8 mouse cellular contexts compared by ENCODE assay signal in the genomic region with DNA sequence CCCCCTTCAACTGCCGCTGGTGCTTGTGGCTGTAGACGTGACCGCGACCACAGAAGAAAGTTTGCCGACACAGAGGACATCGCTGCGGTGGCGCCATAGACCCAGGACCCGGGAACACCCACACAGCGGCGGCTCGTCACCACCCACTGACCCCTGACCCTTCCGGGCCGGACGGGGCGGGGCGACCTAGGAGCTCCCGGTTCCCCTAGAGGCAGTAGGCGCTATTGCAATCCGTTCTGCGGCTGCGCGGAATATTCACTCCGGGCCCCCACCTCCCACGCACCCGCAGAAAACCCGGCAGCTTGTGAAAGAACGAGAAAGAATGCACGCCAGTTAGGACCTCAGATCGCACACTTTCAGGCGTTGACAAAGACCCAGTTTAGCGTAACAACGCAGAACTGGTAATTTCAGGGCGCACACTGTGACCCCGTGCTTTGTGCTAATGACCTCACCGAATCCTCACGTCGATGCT. TPM values are rescaled to one million over a fixed set of nuclear protein-coding genes. Genes with fewer than 3 reads are reported as not detected.
DNase-seq lines count a peak whose midpoint lies in the region; ATAC-seq and TF ChIP-seq lines count a peak whose summit lies in the region.

No protein-coding gene starts in this region.

- peak; percentile 80 for ATAC-seq in activated CD4-positive, CD25-positive, alpha-beta regulatory T cell, adult 4 months
- peak; percentile 92 for ATAC-seq in common myeloid progenitor, adult 5-6 weeks (replicated peaks; ENCODE audit: low read depth, poor library complexity, severe bottlenecking)
- ATAC-seq in hindbrain, postnatal 0 days = peak; percentile 95

- H3K4me2 ChIP-seq in hindbrain, postnatal 0 days (ENCODE audit: low read depth, low read length) = peak overlapping the region; percentile 97

- no peaks in the 10 kb centered on the region for H3K27me3 ChIP-seq in hindbrain, postnatal 0 days (ENCODE audit: insufficient read depth, low read length)

- H3K9ac ChIP-seq in hindbrain, postnatal 0 days (replicated peaks; ENCODE audit: low read length) = peak overlapping the region; percentile 78

- WGBS in hindbrain, postnatal 0 days = under 1% methylated on average over 38 of the region's 38 CpGs

- H3K4me3 ChIP-seq in gastrocnemius, adult 2 months = peak overlapping the region; percentile 98
- peak overlapping the region; percentile 81 for H3K4me3 ChIP-seq in hindbrain, postnatal 0 days (ENCODE audit: low read length)

- peak overlapping the region; percentile 97 for H3K27ac ChIP-seq in gastrocnemius, adult 2 months
- H3K27ac ChIP-seq in hindbrain, postnatal 0 days = peak overlapping the region; percentile 79

- H3K4me1 ChIP-seq in hindbrain, postnatal 0 days (ENCODE audit: insufficient read depth, low read length) = peaks cover 6% of the 10 kb centered on the region; the same call in 1 of the 2 replicates

- intact Hi-C loops in gastrocnemius, adult 2 months (cut with DNase I) = no loop called here

- DNase-seq in gastrocnemius, adult 2 months = peak; percentile 98
- peak; percentile 97 for DNase-seq in hindbrain, postnatal 0 days (ENCODE audit: low spot score)
- DNase-seq in left cerebral cortex, adult 18-20 months (ENCODE audit: low spot score in 2 of 2) = peak; percentile 97
- peak; percentile 95 to 97 for DNase-seq in lung, postnatal 4 days
- peak; percentile 96 for DNase-seq in retina, postnatal 1 day
- DNase-seq in thymus, postnatal 4 days = peak; percentile 95

- H3K9me3 ChIP-seq in hindbrain, postnatal 0 days (ENCODE audit: low read length) = no peaks in the 10 kb centered on the region

- H3K36me3 ChIP-seq in hindbrain, postnatal 0 days (ENCODE audit: insufficient read depth, low read length) = peaks cover 9% of the 10 kb centered on the region; the same call in 1 of the 2 replicates

- peak; percentile 87 for TF ChIP-seq CTCF in gastrocnemius, adult 2 months (IDR thresholded peaks at IDR 0.05)
- TF ChIP-seq CTCF in hindbrain, postnatal 0 days (IDR thresholded peaks at IDR 0.05; ENCODE audit: low read depth) = peak; percentile 89

RNA-seq across cellular contexts. Expression of gene Ccdc84, which starts 0.4 kb away (rescaled TPM):
- 10 to 100 TPM; 20.3 to 27.3 TPM for polyA plus RNA-seq in activated CD4-positive, CD25-positive, alpha-beta regulatory T cell, adult 4 months (2017; shearing (Covaris generic))
- 18.8 and 35.2 TPM in 2 replicates for total RNA-seq in common myeloid progenitor, adult 5-6 weeks (2017)
- total RNA-seq in gastrocnemius, adult 2 months (2021) = 1 to 10 TPM; 5.0 to 5.7 TPM
- total RNA-seq in hindbrain, postnatal 0 days (2014; rRNA removed) = 14.7 and 23.6 TPM in 2 replicates
- polyA plus RNA-seq in hindbrain, postnatal 0 days (2015; fragmentation: Nextera tagmentation; extraction: Ambion mirVana) = 26.0 and 31.1 TPM in 2 replicates
- total RNA-seq in left cerebral cortex, adult 18-20 months (2021) = 10 to 100 TPM; 18.9 to 19.0 TPM

RNA-seq across cellular contexts. Expression of gene Trappc4, which starts 10.5 kb away (rescaled TPM):
- polyA plus RNA-seq in activated CD4-positive, CD25-positive, alpha-beta regulatory T cell, adult 4 months (2017; shearing (Covaris generic)) = 100 to 1,000 TPM; 119 to 162 TPM
- total RNA-seq in common myeloid progenitor, adult 5-6 weeks (2017) = 29.5 and 39.8 TPM in 2 replicates
- 10 to 100 TPM; 15.4 to 21.5 TPM for total RNA-seq in gastrocnemius, adult 2 months (2021)
- total RNA-seq in hindbrain, postnatal 0 days (2014; rRNA removed) = 108 and 120 TPM in 2 replicates
- polyA plus RNA-seq in hindbrain, postnatal 0 days (2015; fragmentation: Nextera tagmentation; extraction: Ambion mirVana) = 293 and 307 TPM in 2 replicates
- total RNA-seq in left cerebral cortex, adult 18-20 months (2021) = 10 to 100 TPM; 70.6 to 71.0 TPM

RNA-seq across cellular contexts. Expression of gene Rps25, which starts 11.0 kb away (rescaled TPM):
- polyA plus RNA-seq in activated CD4-positive, CD25-positive, alpha-beta regulatory T cell, adult 4 months (2017; shearing (Covaris generic)) = 1,000 to 10,000 TPM; 3,659 to 4,118 TPM
- 2,354 and 2,766 TPM in 2 replicates for total RNA-seq in common myeloid progenitor, adult 5-6 weeks (2017)
- 100 to 1,000 TPM; 740 to 827 TPM for total RNA-seq in gastrocnemius, adult 2 months (2021)
- total RNA-seq in hindbrain, postnatal 0 days (2014; rRNA removed) = 190 and 229 TPM in 2 replicates
- polyA plus RNA-seq in hindbrain, postnatal 0 days (2015; fragmentation: Nextera tagmentation; extraction: Ambion mirVana) = 1,650 and 1,709 TPM in 2 replicates
- 100 to 1,000 TPM; 755 to 756 TPM for total RNA-seq in left cerebral cortex, adult 18-20 months (2021)

RNA-seq across cellular contexts. Expression of gene Slc37a4, which starts 21.3 kb away (rescaled TPM):
- polyA plus RNA-seq in activated CD4-positive, CD25-positive, alpha-beta regulatory T cell, adult 4 months (2017; shearing (Covaris generic)) = 10 to 100 TPM; 14.1 to 17.1 TPM
- 15.7 and 26.1 TPM in 2 replicates for total RNA-seq in common myeloid progenitor, adult 5-6 weeks (2017)
- total RNA-seq in gastrocnemius, adult 2 months (2021) = 100 to 1,000 TPM in 1 of 2 experiments, 10 to 100 TPM in 1; 90.6 to 129 TPM
- total RNA-seq in hindbrain, postnatal 0 days (2014; rRNA removed) = 72.7 and 93.9 TPM in 2 replicates
- 40.2 and 40.3 TPM in 2 replicates for polyA plus RNA-seq in hindbrain, postnatal 0 days (2015; fragmentation: Nextera tagmentation; extraction: Ambion mirVana)
- total RNA-seq in left cerebral cortex, adult 18-20 months (2021) = 10 to 100 TPM; 24.5 to 31.8 TPM

RNA-seq across cellular contexts. Expression of gene Foxr1, which starts 23.0 kb away (rescaled TPM):
- under 1 TPM in 1 of 2 experiments, not detected in 1; 0.45 TPM for polyA plus RNA-seq in activated CD4-positive, CD25-positive, alpha-beta regulatory T cell, adult 4 months (2017; shearing (Covaris generic))
- not detected in 2 replicates for total RNA-seq in common myeloid progenitor, adult 5-6 weeks (2017)
- not detected for total RNA-seq in gastrocnemius, adult 2 months (2021)
- not detected in 2 replicates for total RNA-seq in hindbrain, postnatal 0 days (2014; rRNA removed)
- not detected in 2 replicates for polyA plus RNA-seq in hindbrain, postnatal 0 days (2015; fragmentation: Nextera tagmentation; extraction: Ambion mirVana)
- not detected for total RNA-seq in left cerebral cortex, adult 18-20 months (2021)

Comparison
In these comparisons a context has a peak if more than half of its experiments do, and no peak if none do; other contexts are left out.
1. Peak in every context shown above with its lines: DNase-seq, ATAC-seq, H3K4me3 ChIP-seq and H3K27ac ChIP-seq.